Mouse (Mus musculus): Measurements from ENCODE around the gene Hist1h2bh. TPM values are rescaled to one million over a fixed set of nuclear protein-coding genes. Genes with fewer than 3 reads are reported as not detected.
A peak's percentile ranks its signal among the peaks of the same experiment; 100 is the strongest.

Hist1h2bh gene
- polyA plus RNA-seq, 1 experiment from 2014 or later: 0.79 TPM

- WGBS: under 1% methylated on average over 14 of the region's 14 CpGs
- H3K4me3 ChIP-seq (ENCODE audit: low read depth, low read length): no peak overlapping the region
- H3K27ac ChIP-seq (replicated peaks; ENCODE audit: low read depth, low read length): no peak overlapping the region
Measured at GRCm38 (mm10) chr13:23521703-23522102, 21.5 kb downstream of the Hist1h2bh start.

DNA sequence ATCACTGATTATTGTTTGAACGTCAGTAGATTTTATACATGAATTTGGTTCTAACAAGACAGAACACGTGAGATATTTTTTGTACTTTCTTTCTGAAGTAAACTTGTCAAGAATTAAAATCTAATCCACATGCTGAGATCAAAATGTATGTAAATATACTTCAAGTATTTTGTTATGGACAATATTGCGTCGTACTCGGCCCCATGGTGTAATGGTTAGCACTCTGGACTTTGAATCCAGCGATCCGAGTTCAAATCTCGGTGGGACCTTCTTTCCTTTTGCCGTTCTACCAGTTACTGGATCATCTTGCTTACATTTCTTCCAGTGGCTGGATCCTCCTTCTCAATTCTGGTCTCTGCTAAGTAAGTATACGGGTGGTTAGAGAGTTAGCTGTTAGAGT lies 23.8 kb downstream of the Hist1h2bh start:
- peak; percentile 17; the same call in 1 of the 2 replicates for ATAC-seq (ENCODE audit: insufficient number of reproducible peaks, low FRiP score, low TSS enrichment, low read depth)
- peak; percentile 88 for DNase-seq (ENCODE audit: low spot score)
- no peaks in the 10 kb centered on the region for H3K4me1 ChIP-seq (ENCODE audit: control insufficient read depth, insufficient read depth, low read length)
- WGBS: under 1% methylated on average over 10 of the region's 10 CpGs
- no peaks in the 10 kb centered on the region for H3K9me3 ChIP-seq (ENCODE audit: control insufficient read depth, low read length)
- H3K4me2 ChIP-seq (ENCODE audit: low read depth, severe bottlenecking): peak overlapping the region; percentile 69
- no peak overlapping the region for H3K9ac ChIP-seq (ENCODE audit: low read length)
- peak overlapping the region; percentile 34 for H3K4me3 ChIP-seq (ENCODE audit: low read depth, low read length)
- no peaks in the 10 kb centered on the region for H3K27me3 ChIP-seq (ENCODE audit: control insufficient read depth, insufficient read depth, low read length)
- H3K36me3 ChIP-seq (ENCODE audit: control insufficient read depth, insufficient read depth, low read length): no peaks in the 10 kb centered on the region
- H3K27ac ChIP-seq (replicated peaks; ENCODE audit: low read depth, low read length): no peak overlapping the region

More at GRCm38 (mm10) chr13:23521703-23522102, 21.5 kb downstream of the Hist1h2bh start:
- no peak for ATAC-seq (ENCODE audit: insufficient number of reproducible peaks, low FRiP score, low TSS enrichment, low read depth)
- no peaks in the 10 kb centered on the region for H3K9me3 ChIP-seq (ENCODE audit: control insufficient read depth, low read length)
- H3K36me3 ChIP-seq (ENCODE audit: control insufficient read depth, insufficient read depth, low read length): no peaks in the 10 kb centered on the region
- no peak overlapping the region for H3K4me2 ChIP-seq (ENCODE audit: low read depth, severe bottlenecking)
- peak; percentile 86 for DNase-seq (ENCODE audit: low spot score)
- no peak overlapping the region for H3K9ac ChIP-seq (ENCODE audit: low read length)
- no peaks in the 10 kb centered on the region for H3K27me3 ChIP-seq (ENCODE audit: control insufficient read depth, insufficient read depth, low read length)
- H3K4me1 ChIP-seq (ENCODE audit: control insufficient read depth, insufficient read depth, low read length): no peaks in the 10 kb centered on the region

DNA sequence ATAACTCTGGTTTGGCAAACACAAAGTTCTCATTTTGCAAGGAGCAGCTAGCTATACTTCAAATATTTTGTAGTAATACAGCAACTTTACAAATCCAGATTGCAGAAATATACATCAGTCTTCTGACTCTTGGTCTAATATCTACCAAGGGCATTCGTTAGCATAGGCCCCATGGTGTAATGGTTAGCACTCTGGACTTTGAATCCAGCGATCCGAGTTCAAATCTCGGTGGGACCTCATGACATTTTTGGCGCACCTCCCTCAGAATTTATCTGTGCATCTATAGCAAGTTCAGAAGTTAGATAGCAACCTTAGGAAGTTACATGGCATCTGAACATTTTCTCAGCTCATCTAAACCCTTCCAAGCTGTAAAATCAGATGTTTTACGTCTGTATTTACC lies 24.3 kb downstream of the Hist1h2bh start:
- WGBS: under 1% methylated on average over 6 of the region's 6 CpGs
- H3K4me1 ChIP-seq (ENCODE audit: control insufficient read depth, insufficient read depth, low read length): no peaks in the 10 kb centered on the region

DNA sequence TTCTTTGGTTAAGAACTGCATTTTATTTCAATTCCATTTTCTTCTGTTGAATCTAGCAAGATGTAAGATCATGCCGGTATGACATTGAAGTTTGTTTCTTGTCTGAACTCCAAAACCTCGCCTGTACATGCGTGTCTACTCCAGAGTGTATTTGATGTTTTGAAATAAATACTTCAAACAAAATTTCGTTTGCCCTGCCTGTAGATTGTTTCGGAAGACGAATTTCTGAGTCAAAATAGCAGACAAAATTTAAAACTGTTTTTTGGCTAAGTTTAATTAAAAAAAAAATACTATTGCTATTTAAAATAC lies 24.9 kb downstream of the Hist1h2bh start:
- WGBS: under 1% methylated on average over 6 of the region's 6 CpGs
- Histone ChIP-seq H3K36me3 (ENCODE audit: control insufficient read depth, insufficient read depth, low read length) (no peaks in the 10 kb centered on the region), H3K4me2 (ENCODE audit: low read depth, severe bottlenecking) (peak overlapping the region; percentile 28; the same call in 1 of the 2 replicates), H3K27ac (replicated peaks; ENCODE audit: low read depth, low read length) (no peak overlapping the region), H3K4me3 (ENCODE audit: low read depth, low read length) (peak overlapping the region; percentile 47), H3K9me3 (ENCODE audit: control insufficient read depth, low read length) (no peaks in the 10 kb centered on the region), H3K4me1 (ENCODE audit: control insufficient read depth, insufficient read depth, low read length) (no peaks in the 10 kb centered on the region), H3K9ac (ENCODE audit: low read length) (no peak overlapping the region), H3K27me3 (ENCODE audit: control insufficient read depth, insufficient read depth, low read length) (no peaks in the 10 kb centered on the region)
- DNase-seq (ENCODE audit: low spot score) (no peak), ATAC-seq (ENCODE audit: insufficient number of reproducible peaks, low FRiP score, low TSS enrichment, low read depth) (no peak)

More for the DNA sequence above, 24.3 kb downstream of the Hist1h2bh start:
- no peak overlapping the region for H3K9ac ChIP-seq (ENCODE audit: low read length)
- peak overlapping the region; percentile 69 for H3K4me2 ChIP-seq (ENCODE audit: low read depth, severe bottlenecking)
- no peaks in the 10 kb centered on the region for H3K27me3 ChIP-seq (ENCODE audit: control insufficient read depth, insufficient read depth, low read length)
- ATAC-seq (ENCODE audit: insufficient number of reproducible peaks, low FRiP score, low TSS enrichment, low read depth) (peak; percentile 49; the same call in 1 of the 2 replicates), DNase-seq (ENCODE audit: low spot score) (peak; percentile 92)
- H3K9me3 ChIP-seq (ENCODE audit: control insufficient read depth, low read length): no peaks in the 10 kb centered on the region
- H3K36me3 ChIP-seq (ENCODE audit: control insufficient read depth, insufficient read depth, low read length): no peaks in the 10 kb centered on the region
- H3K27ac ChIP-seq (replicated peaks; ENCODE audit: low read depth, low read length): no peak overlapping the region
- peak overlapping the region; percentile 34 for H3K4me3 ChIP-seq (ENCODE audit: low read depth, low read length)

DNA sequence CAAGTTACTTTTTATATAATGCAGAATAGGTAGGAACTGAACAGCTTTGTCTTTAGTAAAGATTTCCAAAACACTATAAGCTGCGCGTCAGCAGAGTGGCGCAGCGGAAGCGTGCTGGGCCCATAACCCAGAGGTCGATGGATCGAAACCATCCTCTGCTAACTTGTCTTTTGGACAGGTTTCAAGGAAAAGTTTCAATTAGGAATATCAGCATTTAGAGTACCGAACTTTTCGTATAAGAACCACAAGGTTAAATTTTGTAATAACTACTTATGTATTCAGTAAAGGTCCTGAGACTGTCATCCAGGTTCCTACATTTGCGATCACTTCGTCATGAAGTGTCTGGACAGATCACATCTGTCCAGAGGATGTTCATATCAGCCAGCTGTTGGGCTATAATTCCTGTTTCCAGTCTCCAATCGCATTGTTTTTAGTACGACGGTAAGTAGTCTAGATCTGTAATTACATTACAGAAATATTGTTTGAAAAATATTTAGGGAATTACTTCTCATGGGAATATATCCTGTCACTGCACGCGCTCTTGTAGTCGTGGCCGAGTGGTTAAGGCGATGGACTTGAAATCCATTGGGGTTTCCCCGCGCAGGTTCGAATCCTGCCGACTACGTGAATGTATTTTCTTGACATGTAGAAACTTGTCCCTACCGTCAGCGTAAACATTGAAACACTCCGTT lies 25.4 kb downstream of the Hist1h2bh start:
- peak; percentile 92 for DNase-seq (ENCODE audit: low spot score)
- no peaks in the 10 kb centered on the region for H3K36me3 ChIP-seq (ENCODE audit: control insufficient read depth, insufficient read depth, low read length)
- H3K9me3 ChIP-seq (ENCODE audit: control insufficient read depth, low read length): no peaks in the 10 kb centered on the region
- H3K27ac ChIP-seq (replicated peaks; ENCODE audit: low read depth, low read length): no peak overlapping the region
- peak; percentile 86 for ATAC-seq (ENCODE audit: insufficient number of reproducible peaks, low FRiP score, low TSS enrichment, low read depth)
- under 1% methylated on average over 27 of the region's 27 CpGs for WGBS
- no peaks in the 10 kb centered on the region for H3K27me3 ChIP-seq (ENCODE audit: control insufficient read depth, insufficient read depth, low read length)
- H3K4me2 ChIP-seq (ENCODE audit: low read depth, severe bottlenecking): peak overlapping the region; percentile 70
- no peak overlapping the region for H3K9ac ChIP-seq (ENCODE audit: low read length)
- peak overlapping the region; percentile 47 for H3K4me3 ChIP-seq (ENCODE audit: low read depth, low read length)
- H3K4me1 ChIP-seq (ENCODE audit: control insufficient read depth, insufficient read depth, low read length): no peaks in the 10 kb centered on the region

- H3K9me3 ChIP-seq (ENCODE audit: control insufficient read depth, low read length): no peaks in the 10 kb centered on the region
- WGBS: under 1% methylated on average over 19 of the region's 19 CpGs
- no peak overlapping the region for H3K9ac ChIP-seq (ENCODE audit: low read length)
- ATAC-seq (ENCODE audit: insufficient number of reproducible peaks, low FRiP score, low TSS enrichment, low read depth) (peak; percentile 71), DNase-seq (ENCODE audit: low spot score) (peak; percentile 82)
- no peaks in the 10 kb centered on the region for H3K36me3 ChIP-seq (ENCODE audit: control insufficient read depth, insufficient read depth, low read length)
- H3K27ac ChIP-seq (replicated peaks; ENCODE audit: low read depth, low read length): no peak overlapping the region
- H3K4me3 ChIP-seq (ENCODE audit: low read depth, low read length): peak overlapping the region; percentile 47
- peak overlapping the region; percentile 45 for H3K4me2 ChIP-seq (ENCODE audit: low read depth, severe bottlenecking)
- H3K4me1 ChIP-seq (ENCODE audit: control insufficient read depth, insufficient read depth, low read length): no peaks in the 10 kb centered on the region
- H3K27me3 ChIP-seq (ENCODE audit: control insufficient read depth, insufficient read depth, low read length): no peaks in the 10 kb centered on the region
Measured at GRCm38 (mm10) chr13:23516822-23517602, 26.2 kb downstream of the Hist1h2bh start.

DNA sequence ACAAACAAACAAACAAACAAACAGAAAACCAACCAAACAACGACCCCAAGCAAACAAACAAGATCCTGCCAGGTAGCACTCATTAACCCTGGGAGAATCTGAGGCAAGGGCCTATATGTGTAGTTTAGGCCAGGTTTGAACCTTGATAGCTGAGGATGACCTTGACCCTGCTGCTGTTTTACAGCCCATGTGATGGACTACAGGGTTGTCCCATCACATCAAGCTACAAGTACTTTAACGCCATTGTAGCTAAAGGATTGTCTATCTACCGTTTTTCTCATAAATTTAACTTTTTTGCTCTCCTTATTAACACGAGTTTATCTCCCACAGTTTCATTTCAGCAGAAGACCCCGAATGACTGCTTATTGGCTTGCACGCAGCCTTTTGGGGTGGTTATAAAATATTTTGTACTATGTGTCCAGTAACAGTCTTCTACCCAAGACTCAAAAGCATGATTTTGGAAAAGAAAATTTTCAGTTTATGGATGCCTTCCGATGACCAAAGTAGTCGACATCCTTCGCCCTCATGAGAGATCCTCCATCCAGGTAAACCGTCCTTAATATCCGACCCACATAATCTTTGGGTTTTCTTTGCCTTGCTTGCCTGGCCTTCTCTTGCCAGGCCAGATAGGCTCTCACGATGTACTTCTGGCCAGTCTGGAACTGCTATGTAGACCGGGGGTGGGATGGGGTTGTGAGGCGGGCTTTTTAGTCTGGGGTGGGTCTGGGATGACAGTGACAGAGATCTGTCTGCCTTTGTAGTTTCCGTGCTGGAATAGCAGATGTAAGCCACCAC lies 27.2 kb downstream of the Hist1h2bh start:
- ATAC-seq (ENCODE audit: insufficient number of reproducible peaks, low FRiP score, low TSS enrichment, low read depth) (no peak), DNase-seq (ENCODE audit: low spot score) (peak; percentile 45)
- Histone ChIP-seq H3K4me2 (ENCODE audit: low read depth, severe bottlenecking) (peak overlapping the region; percentile 45), H3K27ac (replicated peaks; ENCODE audit: low read depth, low read length) (no peak overlapping the region), H3K27me3 (ENCODE audit: control insufficient read depth, insufficient read depth, low read length) (no peaks in the 10 kb centered on the region), H3K4me1 (ENCODE audit: control insufficient read depth, insufficient read depth, low read length) (no peaks in the 10 kb centered on the region), H3K9me3 (ENCODE audit: control insufficient read depth, low read length) (no peaks in the 10 kb centered on the region), H3K4me3 (ENCODE audit: low read depth, low read length) (peak overlapping the region; percentile 25; the same call in 1 of the 2 replicates), H3K36me3 (ENCODE audit: control insufficient read depth, insufficient read depth, low read length) (no peaks in the 10 kb centered on the region), H3K9ac (ENCODE audit: low read length) (no peak overlapping the region)
- WGBS: 55% methylated on average over 15 of the region's 15 CpGs

DNA sequence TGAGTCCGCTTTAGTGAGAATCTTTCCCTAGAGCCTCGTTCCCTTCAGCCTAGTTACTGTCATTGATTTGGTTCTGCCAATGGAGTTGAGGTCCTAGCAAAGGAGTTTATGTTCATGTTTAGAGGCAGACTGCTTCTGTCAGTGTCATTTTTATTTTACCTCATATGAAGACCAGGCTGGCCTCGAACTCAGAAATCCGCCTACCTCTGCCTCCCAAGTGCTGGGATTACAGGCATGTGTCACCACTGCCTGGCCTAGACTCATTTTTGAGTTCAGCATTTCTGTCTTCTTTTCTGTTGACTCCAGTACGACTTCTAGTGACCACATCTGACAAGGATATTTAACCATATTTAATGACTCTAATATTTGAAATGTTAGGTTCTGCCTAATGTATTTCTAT lies 27.9 kb downstream of the Hist1h2bh start:
- ATAC-seq (ENCODE audit: insufficient number of reproducible peaks, low FRiP score, low TSS enrichment, low read depth) (no peak), DNase-seq (ENCODE audit: low spot score) (no peak)
- Histone ChIP-seq H3K36me3 (ENCODE audit: control insufficient read depth, insufficient read depth, low read length) (no peaks in the 10 kb centered on the region), H3K9ac (ENCODE audit: low read length) (no peak overlapping the region), H3K4me1 (ENCODE audit: control insufficient read depth, insufficient read depth, low read length) (no peaks in the 10 kb centered on the region), H3K4me3 (ENCODE audit: low read depth, low read length) (no peak overlapping the region), H3K4me2 (ENCODE audit: low read depth, severe bottlenecking) (no peak overlapping the region), H3K9me3 (ENCODE audit: control insufficient read depth, low read length) (no peaks in the 10 kb centered on the region), H3K27me3 (ENCODE audit: control insufficient read depth, insufficient read depth, low read length) (no peaks in the 10 kb centered on the region), H3K27ac (replicated peaks; ENCODE audit: low read depth, low read length) (no peak overlapping the region)
- 77% methylated on average over 5 of the region's 5 CpGs for WGBS

Data from limb, embryonic 11.5 days (tissue).